In the genomic region with DNA sequence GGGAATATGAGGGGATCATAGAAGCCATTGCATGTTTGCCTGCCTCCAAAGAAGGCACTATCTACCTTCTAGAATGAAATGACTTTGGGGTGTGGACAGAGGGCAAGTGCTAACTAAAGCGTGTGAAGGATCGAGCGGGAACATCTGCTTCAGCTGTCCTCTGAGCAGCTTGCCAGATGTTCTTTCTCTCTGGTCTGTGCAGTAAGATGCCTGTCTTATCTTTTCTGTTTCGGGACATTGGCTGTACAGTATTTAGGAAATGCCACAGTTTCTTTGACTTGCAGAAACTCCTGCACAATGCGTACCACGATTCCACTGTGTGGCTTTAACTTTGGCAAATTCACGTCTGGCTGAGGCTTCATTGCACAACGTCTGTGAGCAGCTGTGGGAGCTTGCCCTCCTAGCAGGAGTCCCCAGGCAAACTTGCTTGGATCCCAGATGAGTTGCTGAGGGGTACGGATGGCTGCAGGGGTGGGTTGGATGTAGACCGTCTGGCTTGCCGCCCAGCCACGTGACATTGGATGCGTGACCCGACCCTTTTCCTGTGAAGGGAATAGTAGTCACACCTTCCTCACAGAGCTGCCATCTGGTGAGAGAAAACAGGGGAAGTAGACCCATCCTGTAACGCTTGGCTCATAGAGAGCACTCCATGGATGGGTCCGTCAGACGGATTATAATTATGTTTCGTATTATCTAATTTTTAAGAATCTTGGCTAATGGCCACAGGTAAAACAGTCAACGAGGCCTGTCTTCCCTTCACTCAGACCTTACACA, we compare ENCODE assay signal across 21 mouse cellular contexts.
DNase-seq lines count a peak whose midpoint lies in the region; ATAC-seq and TF ChIP-seq lines count a peak whose summit lies in the region.
"Had no signal": no experiment of that assay in that cellular context is flagged by ENCODE, and none has a peak within 500 bp of the region (broad histone marks: within the 10 kb centered on the region; RNA-seq: fewer than 3 reads in every experiment).

No protein-coding gene starts in this region.

- TF ChIP-seq CTCF in lung, adult 2 months (IDR thresholded peaks at IDR 0.05; ENCODE audit: insufficient read depth, low read length): no peak
- no peak for TF ChIP-seq CTCF in brain, embryonic 14.5 days (IDR thresholded peaks at IDR 0.05; ENCODE audit: borderline replicate concordance, extremely low read depth, insufficient read depth, insufficient read length)

- no peak for TF ChIP-seq POLR2A in lung, adult 2 months (IDR thresholded peaks at IDR 0.05; ENCODE audit: borderline replicate concordance, extremely low read depth, low read depth, low read length)
- no peak for TF ChIP-seq POLR2A in brain, embryonic 14.5 days (IDR thresholded peaks at IDR 0.05; ENCODE audit: borderline replicate concordance, extremely low read depth, insufficient read depth, insufficient read length, poor library complexity, severe bottlenecking)

- H3K9me3 ChIP-seq in lung, embryonic 16.5 days (ENCODE audit: control insufficient read depth, low read length): no peaks in the 10 kb centered on the region
- H3K9me3 ChIP-seq: embryonic facial prominence, embryonic 13.5 days; heart, embryonic 12.5 days; liver, embryonic 13.5 days; midbrain, embryonic 15.5 days; neural tube, embryonic 12.5 days had no signal

- 39% methylated on average over 19 of the region's 19 CpGs for WGBS in lung, embryonic 16.5 days
- WGBS in lung, adult 2 months: 59% methylated on average over 19 of the region's 19 CpGs

- peak; percentile 2 to 9 for DNase-seq in cerebellum, postnatal 14 days
- no peak for DNase-seq in cerebellum, adult 8-10 months
- peak; percentile 5 for DNase-seq in gastrocnemius, postnatal 14 days
- no peak for DNase-seq in gastrocnemius, adult 8-10 months (ENCODE audit: low spot score in 2 of 2)
- no peak for DNase-seq in lung, adult 2 months
- DNase-seq in brain, embryonic 14.5 days (ENCODE audit: low read depth): peak; percentile 41
- DNase-seq in B cell, adult 2 months: no peak
- DNase-seq: adrenal gland, postnatal 14 days; cerebellum, postnatal 25 days; gastrocnemius, postnatal 10 days; kidney, postnatal 4 days; liver, embryonic 13.5 days; thymus, postnatal 14 days had no signal

- no peak overlapping the region for H3K4me3 ChIP-seq in lung, embryonic 16.5 days (ENCODE audit: low read length)
- no peak overlapping the region for H3K4me3 ChIP-seq in lung, adult 2 months (replicated peaks; ENCODE audit: extremely low read depth, low read depth, low read length)
- H3K4me3 ChIP-seq: embryonic facial prominence, embryonic 13.5 days; heart, embryonic 12.5 days; liver, embryonic 13.5 days; midbrain, embryonic 15.5 days; neural tube, embryonic 12.5 days had no signal

- H3K4me1 ChIP-seq in lung, embryonic 16.5 days (replicated peaks; ENCODE audit: control insufficient read depth, insufficient read depth, low read length): no peaks in the 10 kb centered on the region
- H3K4me1 ChIP-seq in lung, adult 2 months (ENCODE audit: control insufficient read depth, insufficient read depth, low read length): no peaks in the 10 kb centered on the region
- H3K4me1 ChIP-seq: embryonic facial prominence, embryonic 13.5 days; heart, embryonic 12.5 days; liver, embryonic 13.5 days; midbrain, embryonic 15.5 days; neural tube, embryonic 12.5 days had no signal

- peak; percentile 87 for ATAC-seq in lung, embryonic 16.5 days (ENCODE audit: low read depth)
- ATAC-seq: CD4-positive, CD25-positive, alpha-beta regulatory T cell, adult 4 months; intestine, postnatal 0 days; midbrain, embryonic 15.5 days had no signal

- H3K27ac ChIP-seq in lung, embryonic 16.5 days (ENCODE audit: low read length): no peak overlapping the region
- H3K27ac ChIP-seq: embryonic facial prominence, embryonic 13.5 days; liver, embryonic 13.5 days; macrophage; midbrain, embryonic 15.5 days; neural tube, embryonic 12.5 days had no signal

- no peak overlapping the region for H3K9ac ChIP-seq in lung, embryonic 16.5 days (ENCODE audit: low read length)
- H3K9ac ChIP-seq: embryonic facial prominence, embryonic 13.5 days; heart, embryonic 12.5 days; liver, embryonic 13.5 days; midbrain, embryonic 15.5 days; neural tube, embryonic 12.5 days had no signal

- intact Hi-C loops in gastrocnemius, postnatal 14 days (cut with DNase I; ENCODE audit: low total_unique reads): no loop called here

- H3K36me3 ChIP-seq in lung, embryonic 16.5 days (ENCODE audit: control insufficient read depth, insufficient read depth, low read length): no peaks in the 10 kb centered on the region
- H3K36me3 ChIP-seq: embryonic facial prominence, embryonic 13.5 days; heart, embryonic 12.5 days; liver, embryonic 13.5 days; midbrain, embryonic 15.5 days; neural tube, embryonic 12.5 days had no signal

- no peak overlapping the region for H3K4me2 ChIP-seq in lung, embryonic 16.5 days (ENCODE audit: low read depth, low read length)
- H3K4me2 ChIP-seq: embryonic facial prominence, embryonic 13.5 days; heart, embryonic 12.5 days; liver, embryonic 13.5 days; midbrain, embryonic 15.5 days; neural tube, embryonic 12.5 days had no signal

- H3K27me3 ChIP-seq in lung, embryonic 16.5 days (ENCODE audit: control insufficient read depth, insufficient read depth, low read depth, low read length): no peaks in the 10 kb centered on the region
- H3K27me3 ChIP-seq: embryonic facial prominence, embryonic 13.5 days; heart, embryonic 12.5 days; liver, embryonic 13.5 days; midbrain, embryonic 15.5 days; neural tube, embryonic 12.5 days had no signal

Comparison
In these comparisons a context has a peak if more than half of its experiments do, and no peak if none do; other contexts are left out.
1. DNase-seq: peak in cerebellum, postnatal 14 days (2 of 2), gastrocnemius, postnatal 14 days (single experiment) and brain, embryonic 14.5 days (single experiment); none in cerebellum, adult 8-10 months (single experiment), gastrocnemius, adult 8-10 months (0 of 2), lung, adult 2 months (single experiment) and B cell, adult 2 months (0 of 2).